Mouse (Mus musculus) small intestine, adult 2 months (tissue): ENCODE results near the gene Uhmk1.

Experiments used
- CTCF ChIP-seq: fragments of 200-500 bp; IDR thresholded peaks from 2 replicates; pipeline ENCODE4 v1.5.1; 2012; ENCODE audit warnings: low read depth, mild to moderate bottlenecking, control low read depth, inconsistent platforms, low read length, moderate library complexity, mixed read lengths; ENCODE audit not compliant: insufficient replicate concordance, insufficient read length; ENCODE audit errors: extremely low read depth
- POLR2A ChIP-seq: fragments of 200-500 bp; IDR thresholded peaks from 2 replicates; pipeline ENCODE4 v1.6.1; 2012; ENCODE audit warnings: low read depth, mild to moderate bottlenecking, control low read depth, inconsistent platforms, low read length, moderate library complexity

DNA sequence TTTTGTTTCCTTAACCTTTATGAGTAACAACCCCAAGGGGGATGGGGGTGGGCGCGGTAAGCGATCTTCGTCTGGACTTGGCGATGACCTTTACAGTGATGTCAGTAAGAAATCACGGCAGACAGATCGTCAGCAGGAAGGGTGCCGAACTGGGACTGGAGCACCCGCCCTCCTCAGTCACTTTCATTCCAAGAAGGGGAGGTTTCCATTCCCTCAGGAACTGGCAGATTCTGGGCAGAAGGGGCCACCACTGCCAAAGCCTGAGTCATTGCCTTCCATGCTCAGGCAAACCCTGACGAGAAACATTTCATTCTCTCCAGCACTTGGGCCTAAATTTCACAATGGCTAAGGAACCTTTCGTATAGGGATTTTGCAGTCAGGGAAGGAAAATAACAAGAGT, 26.6 kb downstream of the Uhmk1 start:
- TF ChIP-seq CTCF: no peak
- TF ChIP-seq POLR2A: no peak
